Comparison of ENCODE assay signal across 10 mouse cellular contexts in the genomic region with DNA sequence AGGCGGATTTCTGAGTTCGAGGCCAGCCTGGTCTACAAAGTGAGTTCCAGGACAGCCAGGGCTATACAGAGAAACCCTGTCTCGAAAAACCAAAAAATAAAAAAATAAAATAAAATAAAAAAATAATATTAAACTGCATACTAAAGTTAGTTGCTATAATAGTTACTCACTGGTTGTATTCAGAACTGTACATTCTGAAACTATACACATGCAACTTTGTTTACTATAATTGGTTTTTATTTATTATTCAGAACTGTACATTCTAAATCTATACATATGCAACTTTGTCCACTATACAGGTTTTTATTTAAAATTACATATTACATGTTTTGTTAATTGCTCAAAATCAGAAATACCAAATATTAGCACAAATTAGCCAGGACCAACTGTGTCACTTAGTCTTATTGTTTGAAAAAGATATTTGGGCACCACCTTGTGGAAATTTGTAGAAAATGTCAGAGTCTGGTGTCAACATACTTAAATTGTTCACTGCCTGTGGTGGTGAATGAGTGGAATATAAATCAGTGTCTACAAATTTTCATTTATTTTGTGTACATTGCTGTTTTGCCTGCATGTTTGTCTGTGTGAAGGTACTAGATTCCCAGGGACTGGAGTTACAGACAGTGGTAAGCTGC. TPM values are rescaled to one million over a fixed set of nuclear protein-coding genes. Genes with fewer than 3 reads are reported as not detected.
DNase-seq lines count a peak whose midpoint lies in the region; ATAC-seq lines count a peak whose summit lies in the region.
"Had no signal": no experiment of that assay in that cellular context is flagged by ENCODE, and none has a peak within 500 bp of the region (broad histone marks: within the 10 kb centered on the region; RNA-seq: fewer than 3 reads in every experiment).

No protein-coding gene starts in this region.

- 97% methylated on average over 2 of the region's 3 CpGs for WGBS in midbrain, embryonic 16.5 days
- WGBS in kidney, embryonic 15.5 days: 90% methylated on average over 3 of the region's 3 CpGs

- H3K27ac ChIP-seq in midbrain, embryonic 16.5 days (ENCODE audit: low read length): no peak overlapping the region
- H3K27ac ChIP-seq in kidney, embryonic 15.5 days: no peak overlapping the region

- DNase-seq in cerebellum, adult 11 months: no peak
- DNase-seq in layer of hippocampus, adult 11-12 months (ENCODE audit: low spot score): peak; percentile 20
- DNase-seq in layer of hippocampus, postnatal 36 days: no peak
- DNase-seq in embryo, embryonic 11 days: peak; percentile 51
- no peak for DNase-seq in urinary bladder, postnatal 10 days (ENCODE audit: low spot score)
- DNase-seq: thymus, postnatal 36 days had no signal

- H3K4me3 ChIP-seq in midbrain, embryonic 16.5 days (ENCODE audit: low read depth, low read length): no peak overlapping the region
- no peak overlapping the region for H3K4me3 ChIP-seq in kidney, embryonic 15.5 days (replicated peaks)
- H3K4me3 ChIP-seq: myocyte had no signal

- H3K27me3 ChIP-seq in midbrain, embryonic 16.5 days (ENCODE audit: control insufficient read depth, insufficient read depth, low read depth, low read length): no peaks in the 10 kb centered on the region
- no peaks in the 10 kb centered on the region for H3K27me3 ChIP-seq in kidney, embryonic 15.5 days

- no peak overlapping the region for H3K4me2 ChIP-seq in midbrain, embryonic 16.5 days (ENCODE audit: low read length)
- no peak overlapping the region for H3K4me2 ChIP-seq in kidney, embryonic 15.5 days

- H3K9me3 ChIP-seq in midbrain, embryonic 16.5 days (replicated peaks; ENCODE audit: control insufficient read depth, low read length, poor library complexity, severe bottlenecking): no peaks in the 10 kb centered on the region
- no peaks in the 10 kb centered on the region for H3K9me3 ChIP-seq in kidney, embryonic 15.5 days (replicated peaks)

- no peak overlapping the region for H3K9ac ChIP-seq in midbrain, embryonic 16.5 days (ENCODE audit: low read depth, low read length)
- no peak overlapping the region for H3K9ac ChIP-seq in kidney, embryonic 15.5 days

- ATAC-seq in cerebellum, adult (ENCODE audit: insufficient number of reproducible peaks, low FRiP score, low TSS enrichment): 0 out of 2 replicates have a peak, but pooled peaks have one; percentile 36
- ATAC-seq in midbrain, embryonic 16.5 days: peak; percentile 86
- no peak for ATAC-seq in kidney, embryonic 15.5 days (replicated peaks; ENCODE audit: low FRiP score)

- H3K4me1 ChIP-seq in midbrain, embryonic 16.5 days (ENCODE audit: control insufficient read depth, insufficient read depth, low read length): no peaks in the 10 kb centered on the region
- H3K4me1 ChIP-seq in kidney, embryonic 15.5 days: no peaks in the 10 kb centered on the region

- H3K36me3 ChIP-seq in midbrain, embryonic 16.5 days (ENCODE audit: control insufficient read depth, insufficient read depth, low read length): no peaks in the 10 kb centered on the region
- H3K36me3 ChIP-seq in kidney, embryonic 15.5 days: no peaks in the 10 kb centered on the region

RNA-seq across cellular contexts. Expression of a gene that starts 3.7 kb away (rescaled TPM):
- under 1 TPM; 0.22 to 0.23 TPM for total RNA-seq in layer of hippocampus, postnatal 36 days (2021)
- 0.71 and 0.98 TPM in 2 replicates for polyA plus RNA-seq in midbrain, embryonic 16.5 days (2015; fragmentation: Nextera tagmentation; extraction: Ambion mirVana)
- 0.31 and 0.39 TPM in 2 replicates for polyA plus RNA-seq in kidney, embryonic 15.5 days (2015; fragmentation: Nextera tagmentation; extraction: Ambion mirVana)
- polyA plus RNA-seq: myocyte had no signal

RNA-seq across cellular contexts. Expression of a gene that starts 20.3 kb away (rescaled TPM):
- 10 to 100 TPM; 25.5 TPM for total RNA-seq in layer of hippocampus, postnatal 36 days (2021)
- 23.7 and 23.8 TPM in 2 replicates for polyA plus RNA-seq in midbrain, embryonic 16.5 days (2015; fragmentation: Nextera tagmentation; extraction: Ambion mirVana)
- 24.5 and 25.1 TPM in 2 replicates for polyA plus RNA-seq in kidney, embryonic 15.5 days (2015; fragmentation: Nextera tagmentation; extraction: Ambion mirVana)

Comparison
In these comparisons a context has a peak if more than half of its experiments do, and no peak if none do; other contexts are left out.
1. DNase-seq: peak in layer of hippocampus, adult 11-12 months (single experiment) and embryo, embryonic 11 days (single experiment); none in cerebellum, adult 11 months (single experiment), layer of hippocampus, postnatal 36 days (0 of 2) and urinary bladder, postnatal 10 days (single experiment).